Mouse (Mus musculus) small intestine, adult 2 months (tissue): ENCODE measurements around the gene Tmem106c.

Experiments
- CTCF ChIP-seq: fragments of 200-500 bp; IDR thresholded peaks from 2 replicates; pipeline ENCODE4 v1.5.1; 2012; ENCODE audit warnings: low read depth, mild to moderate bottlenecking, control low read depth, inconsistent platforms, low read length, moderate library complexity, mixed read lengths; ENCODE audit not compliant: insufficient replicate concordance, insufficient read length; ENCODE audit errors: extremely low read depth
- POLR2A ChIP-seq: fragments of 200-500 bp; IDR thresholded peaks from 2 replicates; pipeline ENCODE4 v1.6.1; 2012; ENCODE audit warnings: low read depth, mild to moderate bottlenecking, control low read depth, inconsistent platforms, low read length, moderate library complexity

- TF ChIP-seq POLR2A, result no peak
- TF ChIP-seq CTCF, result no peak
Observed at GRCm38 (mm10) chr15:97922421-97922820, 41.6 kb upstream of the Tmem106c start.
